Mouse (Mus musculus): ENCODE results near the gene Cyb561d2. TPM values are rescaled to one million over a fixed set of nuclear protein-coding genes. Genes with fewer than 3 reads are reported as not detected.

Gene Cyb561d2
- total RNA-seq, 2 experiments from 2014 or later, result 15.4 to 16.1 TPM

GRCm38 (mm10) chr9:107521711-107522399 lies 20.1 kb downstream of the Cyb561d2 start:
- DNase-seq, result peak; percentile 65

- DNase-seq, result no peak
Measured at GRCm38 (mm10) chr9:107521190-107521589, 20.8 kb downstream of the Cyb561d2 start.

GRCm38 (mm10) chr9:107520331-107520730 lies 21.7 kb downstream of the Cyb561d2 start:
- no peak for DNase-seq

DNA sequence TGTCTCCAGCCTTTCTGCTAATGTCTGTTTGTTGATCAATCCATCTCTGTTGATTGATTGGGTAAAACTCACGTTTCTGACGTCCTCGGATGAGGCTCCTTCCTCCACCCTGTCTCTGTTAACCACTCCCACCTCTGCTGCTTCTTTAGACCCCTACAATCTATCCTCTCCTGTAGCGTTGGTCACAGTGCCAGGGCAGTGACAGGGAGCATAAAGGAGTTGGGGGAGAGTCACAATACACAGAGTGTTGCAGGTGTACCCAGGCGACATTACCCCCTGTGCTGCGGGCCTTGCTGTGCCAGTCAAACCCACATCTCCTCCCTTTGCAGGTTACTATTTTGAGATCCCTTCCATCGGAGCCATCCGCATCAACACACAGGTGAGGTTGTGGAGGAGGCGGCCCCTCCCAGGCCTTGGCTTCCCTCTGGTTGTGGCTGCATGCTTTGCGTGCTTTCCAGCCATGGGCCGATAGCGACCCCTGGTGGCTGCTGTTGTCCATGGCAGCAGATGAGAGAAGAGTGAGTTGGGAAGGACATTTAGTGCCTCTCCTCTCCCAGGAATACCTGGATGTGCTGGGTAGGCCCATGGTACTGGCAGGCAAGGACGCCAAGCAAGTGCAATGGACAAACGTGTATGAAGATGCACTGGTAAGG lies 27.6 kb downstream of the Cyb561d2 start:
- peak; percentile 91 for DNase-seq

DNA sequence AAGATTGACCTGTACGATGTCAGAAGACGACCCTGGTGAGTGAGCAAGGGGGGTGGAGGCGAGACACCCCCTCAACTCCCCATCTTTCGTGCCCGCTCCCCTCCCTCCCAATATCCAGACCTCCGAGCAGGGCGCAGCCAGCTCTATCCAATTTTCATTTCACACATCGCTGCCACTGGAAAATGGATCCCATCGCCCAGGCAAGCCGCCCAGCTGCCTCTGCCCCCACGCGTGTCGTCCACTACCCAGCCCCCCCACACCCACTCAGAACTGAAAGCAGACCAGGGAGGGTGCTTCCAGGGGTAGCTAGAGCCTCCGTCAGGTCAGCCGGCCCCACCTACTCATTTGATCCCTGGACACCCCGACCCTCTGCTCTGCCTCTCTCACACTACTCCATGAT lies 29.7 kb downstream of the Cyb561d2 start:
- DNase-seq, result no peak

DNA sequence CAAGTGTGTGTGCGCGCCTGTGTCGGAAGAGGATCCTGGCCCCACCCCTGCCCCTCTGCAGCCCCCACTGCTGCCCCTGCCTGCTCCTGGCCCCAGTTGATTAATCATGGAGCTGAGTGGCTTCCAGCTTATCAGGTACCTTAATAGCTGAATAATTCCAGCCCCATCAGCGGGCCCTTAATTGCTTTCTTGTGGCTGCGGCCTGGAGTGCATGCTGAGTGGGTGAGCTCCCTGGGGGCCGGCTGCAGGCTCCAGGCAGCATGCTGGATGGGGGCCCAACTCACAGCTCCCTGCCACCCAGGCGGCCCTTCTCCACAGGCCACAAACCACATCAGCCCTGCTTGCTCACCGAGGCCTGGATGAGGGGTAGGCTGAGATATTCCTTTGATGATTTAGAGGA lies 30.6 kb downstream of the Cyb561d2 start:
- DNase-seq, result no peak

- no peak for DNase-seq
Measured at GRCm38 (mm10) chr9:107510384-107511100, 31.5 kb downstream of the Cyb561d2 start.

- no peak for DNase-seq
Measured at GRCm38 (mm10) chr9:107508266-107508665, 33.7 kb downstream of the Cyb561d2 start.

DNA sequence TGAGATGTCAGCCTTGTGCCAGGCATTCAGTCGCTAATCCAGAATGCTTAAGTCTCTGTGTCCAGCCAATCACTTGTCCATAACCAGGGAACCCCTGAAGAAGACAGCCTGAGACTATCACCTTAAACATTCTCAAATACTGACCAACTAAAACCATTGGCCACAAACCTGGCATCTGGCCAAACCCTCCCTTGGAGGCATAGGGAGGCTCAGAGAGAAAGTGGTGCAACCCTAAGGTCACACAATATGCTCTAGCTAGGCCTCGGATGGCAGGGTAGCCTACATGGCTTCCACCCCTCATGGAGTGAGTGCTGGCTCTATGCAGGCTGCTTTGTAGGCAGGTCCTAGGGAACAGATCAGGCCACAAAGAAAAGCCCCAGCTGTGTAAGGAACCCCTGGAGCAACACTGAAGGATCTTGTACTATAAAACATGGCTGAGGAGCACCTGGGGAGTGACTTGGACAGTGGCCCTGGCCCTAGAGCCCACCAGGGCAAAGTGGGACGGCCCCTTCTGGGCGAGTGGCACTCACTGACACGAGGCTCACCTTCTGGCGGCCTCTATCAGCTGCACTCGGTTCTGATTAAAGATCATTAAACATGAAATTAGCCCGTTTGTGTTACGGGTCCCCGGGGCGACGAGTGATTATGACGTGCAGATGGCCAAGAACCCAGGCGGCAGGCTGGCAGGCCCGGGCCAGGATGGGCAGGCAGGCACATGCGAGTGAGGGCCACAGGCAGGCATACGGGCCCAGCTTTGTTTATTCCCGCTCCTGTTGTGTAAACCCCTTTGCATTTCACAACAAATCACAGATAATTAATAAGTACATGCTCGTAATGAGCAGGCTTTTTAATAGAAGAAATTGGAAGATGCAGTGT lies 37.1 kb downstream of the Cyb561d2 start:
- peak; percentile 48 for DNase-seq

DNA sequence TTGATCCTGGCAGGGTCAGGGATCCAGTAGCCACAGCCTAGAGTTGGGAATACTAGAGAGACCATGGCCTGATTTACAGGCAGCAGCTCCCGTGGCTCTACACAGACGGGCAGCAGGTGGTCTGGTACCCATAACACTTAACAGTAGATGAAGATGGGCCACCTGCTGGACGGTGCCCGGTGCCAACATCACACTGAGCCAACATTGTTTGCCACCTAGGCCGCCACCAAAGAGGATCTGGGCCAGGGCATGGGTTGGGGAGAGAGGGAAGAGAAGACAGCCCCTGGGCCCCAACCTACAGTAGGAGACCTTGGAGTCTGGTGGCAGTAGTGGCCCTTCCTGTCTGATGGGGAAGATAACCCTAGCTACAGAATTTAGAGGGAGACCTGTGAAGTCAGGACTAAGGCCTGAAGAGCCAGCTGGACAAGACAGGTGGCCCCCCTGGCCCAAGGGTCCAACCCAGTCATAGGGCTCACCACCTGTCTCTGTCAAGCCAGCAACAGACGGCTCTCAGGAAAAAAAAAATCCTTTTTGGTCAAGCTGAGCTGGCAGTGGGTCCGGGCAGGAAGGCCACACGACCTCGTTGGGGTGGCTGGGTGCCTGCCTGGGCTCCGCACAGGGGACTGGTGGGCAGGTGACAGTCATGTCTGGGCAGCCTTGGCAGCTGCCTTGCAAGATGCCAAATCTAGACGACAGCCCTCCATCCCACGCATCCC lies 39.7 kb downstream of the Cyb561d2 start:
- no peak for DNase-seq

GRCm38 (mm10) chr9:107500708-107501286 lies 41.2 kb downstream of the Cyb561d2 start:
- DNase-seq, result no peak

- DNase-seq, result no peak
Measured at GRCm38 (mm10) chr9:107496359-107496758, 45.6 kb downstream of the Cyb561d2 start.

GRCm38 (mm10) chr9:107494238-107494637 lies 47.8 kb downstream of the Cyb561d2 start:
- no peak for DNase-seq

GRCm38 (mm10) chr9:107493511-107493910 lies 48.5 kb downstream of the Cyb561d2 start:
- DNase-seq, result no peak

DNA sequence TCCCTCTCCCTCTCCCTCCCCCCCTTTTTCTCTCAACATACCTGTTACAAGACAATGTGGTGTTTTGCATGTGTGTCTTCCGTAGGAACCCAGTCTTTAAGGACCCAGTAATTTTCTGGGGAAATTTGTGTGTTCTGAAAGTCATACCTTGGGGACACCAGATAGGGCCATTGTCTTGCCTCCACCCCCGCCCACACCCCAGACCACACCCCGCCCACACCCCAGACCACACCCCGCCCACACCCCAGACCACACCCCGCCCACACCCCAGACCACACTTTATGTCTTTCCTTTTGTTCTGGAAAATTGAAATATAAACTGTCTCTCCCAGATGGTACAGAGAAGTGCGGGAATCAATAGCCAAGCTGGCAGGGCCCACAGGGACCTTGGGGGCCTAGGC lies 51.4 kb downstream of the Cyb561d2 start:
- DNase-seq, result no peak

DNA sequence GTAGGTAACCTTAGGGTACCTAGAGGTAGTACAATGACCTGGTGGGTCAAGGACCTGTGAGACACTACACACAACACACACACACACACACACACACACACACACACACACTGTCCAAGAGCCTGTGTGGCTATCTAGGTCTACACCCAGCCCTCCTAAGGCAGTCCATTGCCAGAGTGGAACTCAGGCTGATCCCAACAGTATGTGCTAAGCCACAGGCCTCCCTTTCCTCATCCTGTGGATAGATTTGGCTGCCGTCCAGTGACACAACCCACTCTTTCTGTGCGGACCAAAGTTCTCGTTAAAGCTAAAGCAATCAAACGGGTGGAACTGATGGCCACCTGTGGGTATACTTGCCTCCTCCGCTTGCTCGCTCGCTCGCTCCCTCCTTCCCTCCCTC lies 51.8 kb downstream of the Cyb561d2 start:
- DNase-seq, result no peak

Other genes with a start within 250 kb of the Cyb561d2 start
- gene Cish, start 246.2 kb downstream of the Cyb561d2 start, total RNA-seq (2021), result 10 to 100 TPM; 36.9 to 45.3 TPM
- 10 to 100 TPM; 24.1 to 33.5 TPM for gene Hemk1, start 203.8 kb downstream of the Cyb561d2 start, total RNA-seq (2021)
- 10 to 100 TPM in 1 of 2 experiments, 1 to 10 TPM in 1; 4.0 to 10.9 TPM for gene 6430571L13Rik, start 201.6 kb downstream of the Cyb561d2 start, total RNA-seq (2021)
- 1 to 10 TPM; 4.1 to 4.7 TPM for gene Cacna2d2, start 142.6 kb downstream of the Cyb561d2 start, total RNA-seq (2021)
- 10 to 100 TPM; 31.4 to 37.6 TPM for gene Tmem115, start 8.2 kb downstream of the Cyb561d2 start, total RNA-seq (2021)
- gene Nprl2, start within 50 bp of the Cyb561d2 start, total RNA-seq (2021), result 10 to 100 TPM; 19.2 to 21.3 TPM
- not detected for gene Zmynd10, start 5.1 kb upstream of the Cyb561d2 start, total RNA-seq (2021)
- 10 to 100 TPM; 23.6 to 27.7 TPM for gene Rassf1, start 9.4 kb upstream of the Cyb561d2 start, total RNA-seq (2021)
- 10 to 100 TPM; 35.2 to 35.4 TPM for gene Tusc2, start 21.1 kb upstream of the Cyb561d2 start, total RNA-seq (2021)
- gene Hyal2, start 25.8 kb upstream of the Cyb561d2 start, total RNA-seq (2021), result 10 to 100 TPM; 40.2 to 47.6 TPM
- gene Hyal1, start 34.7 kb upstream of the Cyb561d2 start, total RNA-seq (2021), result 1 to 10 TPM; 8.9 to 9.3 TPM
- gene Naa80, start 36.7 kb upstream of the Cyb561d2 start, total RNA-seq (2021), result 10 to 100 TPM; 17.7 to 20.6 TPM
- 1 to 10 TPM; 1.0 to 1.2 TPM for gene Hyal3, start 38.6 kb upstream of the Cyb561d2 start, total RNA-seq (2021)
- 10 to 100 TPM; 37.4 to 40.9 TPM for gene Ifrd2, start 45.4 kb upstream of the Cyb561d2 start, total RNA-seq (2021)
- 10 to 100 TPM in 1 of 2 experiments, 1 to 10 TPM in 1; 9.5 to 13.2 TPM for gene Sema3b, start 67.0 kb upstream of the Cyb561d2 start, total RNA-seq (2021)
- 100 to 1,000 TPM; 292 to 327 TPM for gene Gnai2, start 93.2 kb upstream of the Cyb561d2 start, total RNA-seq (2021)
- 10 to 100 TPM; 42.0 to 95.1 TPM for gene Slc38a3, start 127.3 kb upstream of the Cyb561d2 start, total RNA-seq (2021)
- under 1 TPM; 0.33 to 0.42 TPM for gene Gnat1, start 137.5 kb upstream of the Cyb561d2 start, total RNA-seq (2021)
- 10 to 100 TPM; 20.2 to 24.8 TPM for gene Sema3f, start 168.3 kb upstream of the Cyb561d2 start, total RNA-seq (2021)
- gene Rbm5, start 228.8 kb upstream of the Cyb561d2 start, total RNA-seq (2021), result 100 to 1,000 TPM in 1 of 2 experiments, 10 to 100 TPM in 1; 97.7 to 131 TPM

Measured in adrenal gland, postnatal 10 days (tissue).